In the genomic region with DNA sequence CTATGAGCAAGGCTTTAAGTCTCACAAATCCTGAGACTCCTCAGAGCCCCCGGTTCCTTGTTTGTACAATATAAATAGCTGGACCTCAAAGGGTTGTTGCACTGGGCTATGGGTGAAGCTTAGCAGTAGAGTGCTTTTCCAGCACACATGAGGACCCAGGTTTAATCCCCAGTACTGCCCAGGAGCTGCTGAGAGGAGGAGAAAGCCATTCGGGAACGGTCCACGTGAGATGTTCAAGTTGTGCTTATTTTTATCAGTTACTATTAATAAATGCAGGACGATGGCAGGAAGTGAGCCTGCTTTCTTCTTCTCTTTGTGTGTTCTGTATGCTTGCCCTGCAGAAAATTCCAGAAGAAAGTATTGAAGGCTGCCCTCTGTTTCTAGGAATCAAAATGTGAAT, we compare ENCODE assay signal across 15 mouse cellular contexts. TPM values are rescaled to one million over a fixed set of nuclear protein-coding genes. Genes with fewer than 3 reads are reported as not detected.
DNase-seq lines count a peak whose midpoint lies in the region; ATAC-seq lines count a peak whose summit lies in the region.
"Had no signal": no experiment of that assay in that cellular context is flagged by ENCODE, and none has a peak within 500 bp of the region (broad histone marks: within the 10 kb centered on the region; RNA-seq: fewer than 3 reads in every experiment).

No protein-coding gene starts in this region.

- no peak overlapping the region for H3K4me2 ChIP-seq in forebrain, embryonic 16.5 days (ENCODE audit: low read length)
- peak overlapping the region; percentile 28; the same call in 1 of the 2 replicates for H3K4me2 ChIP-seq in heart, embryonic 14.5 days (ENCODE audit: low read length)
- H3K4me2 ChIP-seq in midbrain, embryonic 11.5 days, result no peak overlapping the region
- H3K4me2 ChIP-seq: embryonic facial prominence, embryonic 13.5 days; heart, embryonic 15.5 days; hindbrain, embryonic 14.5 days had no signal

- H3K27me3 ChIP-seq in forebrain, embryonic 16.5 days (replicated peaks; ENCODE audit: control insufficient read depth, insufficient read depth, low read length), result no peaks in the 10 kb centered on the region
- no peaks in the 10 kb centered on the region for H3K27me3 ChIP-seq in forebrain, embryonic 10.5 days (ENCODE audit: poor library complexity, severe bottlenecking)
- H3K27me3 ChIP-seq in heart, embryonic 14.5 days (ENCODE audit: control insufficient read depth, insufficient read depth, low read length), result no peaks in the 10 kb centered on the region
- no peaks in the 10 kb centered on the region for H3K27me3 ChIP-seq in midbrain, embryonic 11.5 days (ENCODE audit: control insufficient read depth, insufficient read depth, low read length)
- peaks cover 2% of the 10 kb centered on the region; the same call in 1 of the 2 replicates for H3K27me3 ChIP-seq in midbrain, embryonic 10.5 days (ENCODE audit: low read depth, poor library complexity, severe bottlenecking)
- H3K27me3 ChIP-seq: embryonic facial prominence, embryonic 13.5 days; heart, embryonic 15.5 days had no signal

- no peak overlapping the region for H3K9ac ChIP-seq in forebrain, embryonic 16.5 days (replicated peaks; ENCODE audit: low read depth, low read length)
- H3K9ac ChIP-seq in heart, embryonic 14.5 days (ENCODE audit: low read length), result no peak overlapping the region
- H3K9ac ChIP-seq in midbrain, embryonic 11.5 days (ENCODE audit: low read length), result no peak overlapping the region
- H3K9ac ChIP-seq: embryonic facial prominence, embryonic 13.5 days; heart, embryonic 15.5 days; hindbrain, embryonic 14.5 days had no signal

- H3K36me3 ChIP-seq in forebrain, embryonic 16.5 days (ENCODE audit: control insufficient read depth, insufficient read depth), result no peaks in the 10 kb centered on the region
- H3K36me3 ChIP-seq in forebrain, embryonic 10.5 days (replicated peaks), result no peaks in the 10 kb centered on the region
- H3K36me3 ChIP-seq in heart, embryonic 14.5 days (ENCODE audit: control insufficient read depth, insufficient read depth, low read length), result no peaks in the 10 kb centered on the region
- no peaks in the 10 kb centered on the region for H3K36me3 ChIP-seq in midbrain, embryonic 11.5 days (ENCODE audit: control insufficient read depth, insufficient read depth, low read length)
- no peaks in the 10 kb centered on the region for H3K36me3 ChIP-seq in midbrain, embryonic 10.5 days
- H3K36me3 ChIP-seq: embryonic facial prominence, embryonic 13.5 days; heart, embryonic 15.5 days had no signal

- intact Hi-C loops in heart, postnatal 36 days (cut with DNase I), result no loop called here

- H3K4me1 ChIP-seq in forebrain, embryonic 16.5 days (replicated peaks; ENCODE audit: control insufficient read depth, insufficient read depth, low read length), result peaks cover 8% of the 10 kb centered on the region; the same call in 1 of the 2 replicates
- no peaks in the 10 kb centered on the region for H3K4me1 ChIP-seq in forebrain, embryonic 10.5 days
- H3K4me1 ChIP-seq in heart, embryonic 14.5 days (ENCODE audit: control insufficient read depth in 2 of 2, insufficient read depth in 2 of 2, low read length in 2 of 2), result peaks cover 17 to 26% of the 10 kb centered on the region in 2 experiments
- H3K4me1 ChIP-seq in midbrain, embryonic 11.5 days (ENCODE audit: control insufficient read depth, insufficient read depth, low read length), result no peaks in the 10 kb centered on the region
- peaks cover 8% of the 10 kb centered on the region; the same call in 1 of the 2 replicates for H3K4me1 ChIP-seq in midbrain, embryonic 10.5 days
- H3K4me1 ChIP-seq: embryonic facial prominence, embryonic 13.5 days had no signal

- H3K9me3 ChIP-seq in forebrain, embryonic 16.5 days (ENCODE audit: control insufficient read depth, low read length), result no peaks in the 10 kb centered on the region
- no peaks in the 10 kb centered on the region for H3K9me3 ChIP-seq in forebrain, embryonic 10.5 days
- H3K9me3 ChIP-seq in heart, embryonic 14.5 days (ENCODE audit: control insufficient read depth, low read length), result no peaks in the 10 kb centered on the region
- no peaks in the 10 kb centered on the region for H3K9me3 ChIP-seq in midbrain, embryonic 11.5 days (ENCODE audit: control insufficient read depth, low read length)
- no peaks in the 10 kb centered on the region for H3K9me3 ChIP-seq in midbrain, embryonic 10.5 days (replicated peaks)
- H3K9me3 ChIP-seq: embryonic facial prominence, embryonic 13.5 days; heart, embryonic 15.5 days had no signal

- no peak overlapping the region for H3K4me3 ChIP-seq in forebrain, embryonic 16.5 days (replicated peaks; ENCODE audit: low read length)
- H3K4me3 ChIP-seq in forebrain, embryonic 10.5 days, result no peak overlapping the region
- H3K4me3 ChIP-seq in heart, embryonic 14.5 days (ENCODE audit: control insufficient read depth in 1 of 2, insufficient read depth in 1 of 2, low read depth in 1 of 2, low read length in 2 of 2), result no peak overlapping the region
- H3K4me3 ChIP-seq in midbrain, embryonic 11.5 days (ENCODE audit: low read depth, low read length), result no peak overlapping the region
- H3K4me3 ChIP-seq in midbrain, embryonic 10.5 days, result no peak overlapping the region
- H3K4me3 ChIP-seq: embryonic facial prominence, embryonic 13.5 days; heart, adult 2 months; heart, embryonic 15.5 days had no signal

- H3K27ac ChIP-seq in forebrain, embryonic 16.5 days (ENCODE audit: low read length), result peak overlapping the region; percentile 17
- H3K27ac ChIP-seq in forebrain, embryonic 10.5 days, result no peak overlapping the region
- H3K27ac ChIP-seq in heart, embryonic 14.5 days (replicated peaks in 1 of 2; ENCODE audit: control insufficient read depth in 1 of 2, insufficient read depth in 1 of 2, low read depth in 2 of 2, low read length in 2 of 2), result 0 out of 4 replicates have a peak overlapping the region, but pooled peaks of 1 of the 2 experiments have one; percentile 8
- H3K27ac ChIP-seq in midbrain, embryonic 11.5 days (ENCODE audit: low read depth, low read length), result no peak overlapping the region
- no peak overlapping the region for H3K27ac ChIP-seq in midbrain, embryonic 10.5 days (replicated peaks)
- H3K27ac ChIP-seq: embryonic facial prominence, embryonic 13.5 days; heart, adult 2 months; heart, embryonic 15.5 days; hindbrain, embryonic 14.5 days had no signal

- no peak for ATAC-seq in forebrain, embryonic 16.5 days
- ATAC-seq in heart, embryonic 14.5 days (ENCODE audit: insufficient number of reproducible peaks, insufficient read depth, low FRiP score, low read depth), result no peak
- ATAC-seq in midbrain, embryonic 11.5 days (ENCODE audit: low FRiP score), result no peak
- ATAC-seq: activated CD4-positive, CD25-positive, alpha-beta regulatory T cell, adult 4 months; Patski had no signal

- 85% methylated on average over 5 of the region's 5 CpGs for WGBS in forebrain, embryonic 16.5 days
- 94% methylated on average over 5 of the region's 5 CpGs for WGBS in forebrain, embryonic 10.5 days
- WGBS in heart, embryonic 14.5 days, result 18% methylated on average over 5 of the region's 5 CpGs
- 88% methylated on average over 5 of the region's 5 CpGs for WGBS in midbrain, embryonic 11.5 days
- 89% methylated on average over 5 of the region's 5 CpGs for WGBS in midbrain, embryonic 10.5 days

- no peak for DNase-seq in forebrain, embryonic 10.5 days (ENCODE audit: extremely low spot score, low spot score)
- no peak for DNase-seq in heart, postnatal 36 days
- peak; percentile 74 for DNase-seq in midbrain, embryonic 11.5 days (ENCODE audit: low spot score, missing footprints)
- no peak for DNase-seq in midbrain, embryonic 10.5 days (ENCODE audit: low spot score)
- DNase-seq: adrenal gland, postnatal 14 days; gastrocnemius, postnatal 36 days; kidney, adult 18-20 months had no signal

RNA-seq across cellular contexts. Expression of gene Ppp4r2, which starts 59.7 kb away (rescaled TPM):
- 22.6 and 23.9 TPM in 2 replicates for polyA plus RNA-seq in forebrain, embryonic 16.5 days (2015; fragmentation: Nextera tagmentation; extraction: Ambion mirVana)
- polyA plus RNA-seq in forebrain, embryonic 10.5 days (2016; fragmentation: Nextera tagmentation; extraction: Ambion mirVana), result 24.4 and 24.7 TPM in 2 replicates
- 21.1 and 24.1 TPM in 2 replicates for polyA plus RNA-seq in heart, embryonic 14.5 days (2014; fragmentation: Nextera tagmentation; extraction: Ambion mirVana)
- total RNA-seq in heart, postnatal 36 days (2021), result 10 to 100 TPM; 46.4 to 47.8 TPM
- 40.0 TPM in 2 replicates for polyA plus RNA-seq in midbrain, embryonic 11.5 days (2014; fragmentation: Nextera tagmentation; extraction: Ambion mirVana)
- polyA plus RNA-seq in midbrain, embryonic 10.5 days (2016; fragmentation: Nextera tagmentation; extraction: Ambion mirVana), result 22.7 and 23.0 TPM in 2 replicates
